Mouse (Mus musculus) thymus, adult 2 months (tissue): ENCODE measurements around the gene Ndufa11.

Experiments
- CTCF ChIP-seq: fragments of 200-500 bp; IDR thresholded peaks from 2 replicates; pipeline ENCODE4 v1.5.1; 2012; ENCODE audit warnings: mild to moderate bottlenecking, control low read depth, low read length, moderate library complexity, borderline replicate concordance; ENCODE audit not compliant: control insufficient read depth, poor library complexity, insufficient read depth; ENCODE audit errors: extremely low read depth
- POLR2A ChIP-seq: fragments of 200-500 bp; IDR thresholded peaks from 2 replicates; pipeline ENCODE4 v1.6.1; 2012; ENCODE audit warnings: mild to moderate bottlenecking, low read length, control low read depth, moderate library complexity; ENCODE audit not compliant: control insufficient read depth, poor library complexity, insufficient read depth; ENCODE audit errors: extremely low read depth

- TF ChIP-seq CTCF = no peak
- no peak for TF ChIP-seq POLR2A
These were observed 14.5 kb upstream of the Ndufa11 start for GRCm38 (mm10) chr17:56703038-56703437.
